Mouse (Mus musculus) kidney, adult 2 months (tissue): Measurements from ENCODE around the gene Arl10. TPM values are rescaled to one million over a fixed set of nuclear protein-coding genes. Genes with fewer than 3 reads are reported as not detected.

ENCODE experiments used
- DNase-seq: peaks from one replicate; pipeline ENCODE4 v3.0.0; 2021
- H3K27ac ChIP-seq: fragments of 200-500 bp; 2 replicates; pipeline ENCODE4 v1.5.1; 2012; ENCODE audit warnings: low read depth, low read length, control low read depth, inconsistent platforms; ENCODE audit not compliant: insufficient read depth
- H3K27me3 ChIP-seq: fragments of 200-500 bp; replicated peaks from 2 replicates; pipeline ENCODE4 v1.6.1; 2012; ENCODE audit warnings: mild to moderate bottlenecking, moderate library complexity, low read length, inconsistent platforms; ENCODE audit not compliant: control insufficient read depth, insufficient read depth
- H3K36me3 ChIP-seq: fragments of 200-500 bp; 2 replicates; pipeline ENCODE4 v1.6.1; 2012; ENCODE audit warnings: mild to moderate bottlenecking, moderate library complexity, low read length, inconsistent platforms; ENCODE audit not compliant: control insufficient read depth, insufficient read depth
- H3K4me1 ChIP-seq: fragments of 200-500 bp; 2 replicates; pipeline ENCODE4 v1.6.1; 2011; ENCODE audit warnings: low read length; ENCODE audit not compliant: control insufficient read depth, insufficient read depth
- H3K4me3 ChIP-seq: fragments of 200-500 bp; 2 replicates; pipeline ENCODE4 v1.5.1; 2011; ENCODE audit warnings: mild to moderate bottlenecking, low read depth, low read length, control low read depth; ENCODE audit not compliant: insufficient read depth
- CTCF ChIP-seq: fragments of 200-500 bp; conservative IDR thresholded peaks from 2 replicates; pipeline ENCODE4 v1.5.1; 2011; ENCODE audit warnings: low read depth, mild to moderate bottlenecking, control low read depth, low read length, moderate library complexity, mixed read lengths; ENCODE audit not compliant: insufficient read depth, insufficient read length
- POLR2A ChIP-seq: fragments of 200-500 bp; IDR thresholded peaks from one replicate; pipeline ENCODE4 v1.6.1; 2011; ENCODE audit warnings: low read depth, low read length, control low read depth
- WGBS: fragments of 180-500 bp; shearing (Covaris S2); methylation state at CpG from one replicate; pipeline ENCODE4 v1.1.7; 2018; 5-methylcytosine and 5-hydroxymethylcytosine counted together
- polyA plus RNA-seq: library from polyadenylated mRNA; depleted of rRNA; stranded (reverse); fragments of >200 nt; gene quantifications from 2 replicates; pipeline ENCODE4 v1.2.3, GENCODE M21; 2012

The Arl10 gene
- polyA plus RNA-seq, 1 experiment, result 20.1 TPM

DNA sequence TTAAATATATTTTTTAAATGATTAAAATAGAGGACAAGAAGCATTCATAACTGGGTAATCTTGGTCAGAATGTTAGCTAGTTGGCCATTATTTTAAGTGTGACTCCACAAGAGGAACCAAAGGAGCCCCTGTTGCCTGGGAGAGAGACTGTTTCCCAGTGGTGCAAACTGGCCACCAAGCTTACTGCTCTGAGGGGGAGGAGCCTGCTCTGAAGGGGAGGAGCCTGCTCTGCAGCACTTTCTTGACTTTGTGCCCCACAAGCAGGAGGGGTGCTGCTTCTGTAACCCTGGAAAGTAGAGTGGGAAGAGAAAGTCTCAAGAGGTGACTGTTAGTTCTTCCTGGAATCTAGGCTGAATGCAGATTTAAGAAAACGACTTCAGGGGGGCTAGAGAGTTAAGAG lies 5.5 kb upstream of the Arl10 start:
- Histone ChIP-seq H3K4me3 (no peak overlapping the region), H3K36me3 (no peaks in the 10 kb centered on the region), H3K27ac (no peak overlapping the region), H3K27me3 (no peaks in the 10 kb centered on the region), H3K4me1 (peaks cover 10% of the 10 kb centered on the region)
- DNase-seq, result no peak
- TF ChIP-seq POLR2A (no peak), CTCF (no peak)
- WGBS, result 74% methylated on average over 1 of the region's 1 CpGs

GRCm38 (mm10) chr13:54570736-54571135 lies 4.1 kb upstream of the Arl10 start:
- Histone ChIP-seq H3K4me3 (no peak overlapping the region), H3K36me3 (no peaks in the 10 kb centered on the region), H3K27me3 (no peaks in the 10 kb centered on the region), H3K27ac (no peak overlapping the region), H3K4me1 (peaks cover 17% of the 10 kb centered on the region)
- DNase-seq, result no peak
- WGBS, result 80% methylated on average over 4 of the region's 4 CpGs
- TF ChIP-seq POLR2A (no peak), CTCF (no peak)

DNA sequence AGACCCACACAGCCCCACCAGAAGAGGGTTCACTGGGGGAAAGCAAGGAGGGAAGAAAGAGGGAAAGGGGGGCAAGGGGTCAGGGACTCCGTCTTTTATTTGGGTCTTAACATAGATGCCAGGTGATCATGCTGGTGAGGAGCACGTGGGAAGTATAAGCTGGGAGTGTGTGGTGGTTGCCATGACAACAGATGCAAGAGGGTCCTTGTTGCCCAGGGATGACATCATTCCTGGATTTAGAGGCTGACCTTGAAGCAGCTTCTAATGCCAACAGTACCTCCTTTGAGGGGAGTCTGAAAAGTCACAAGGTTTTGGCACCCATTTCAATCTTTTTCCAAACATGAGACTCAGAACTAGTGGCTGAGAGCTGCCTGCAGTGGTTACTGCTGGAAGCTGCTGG lies 3.2 kb upstream of the Arl10 start:
- no peak for DNase-seq
- no peak for TF ChIP-seq POLR2A
- no peak for TF ChIP-seq CTCF
- H3K27me3 ChIP-seq, result no peaks in the 10 kb centered on the region
- 62% methylated on average over 2 of the region's 2 CpGs for WGBS
- H3K36me3 ChIP-seq, result no peaks in the 10 kb centered on the region
- peaks cover 16% of the 10 kb centered on the region for H3K4me1 ChIP-seq
- no peak overlapping the region for H3K27ac ChIP-seq
- no peak overlapping the region for H3K4me3 ChIP-seq

- 87% methylated on average over 4 of the region's 4 CpGs for WGBS
- no peak for DNase-seq
Observed at GRCm38 (mm10) chr13:54572621-54573020, 2.2 kb upstream of the Arl10 start.

DNA sequence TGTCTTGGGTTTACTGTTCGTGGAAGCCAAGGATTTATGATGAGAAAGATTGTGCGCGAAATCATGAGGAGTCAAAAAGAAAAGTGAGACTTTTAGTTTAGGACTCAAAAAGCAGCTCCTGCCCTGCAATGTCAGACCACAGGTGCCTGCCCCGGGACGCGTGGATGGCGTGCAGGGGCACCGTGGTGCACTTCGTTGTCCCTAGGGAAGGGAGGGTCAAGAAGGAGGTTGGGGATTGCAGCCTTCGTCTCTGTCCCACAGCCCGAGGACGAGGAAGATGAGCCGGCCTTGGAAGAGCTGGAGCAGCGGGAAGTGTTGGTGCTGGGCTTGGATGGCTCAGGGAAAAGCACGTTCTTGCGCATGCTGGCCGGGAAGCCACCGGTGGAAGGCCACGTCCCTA lies 674 bp downstream of the Arl10 start:
- DNase-seq, result no peak
- 5% methylated on average over 19 of the region's 19 CpGs for WGBS
- Histone ChIP-seq H3K4me3 (peak overlapping the region; percentile 80), H3K4me1 (peaks cover 10% of the 10 kb centered on the region; the same call in 1 of the 2 replicates), H3K27me3 (no peaks in the 10 kb centered on the region), H3K27ac (peak overlapping the region; percentile 81), H3K36me3 (no peaks in the 10 kb centered on the region)
- TF ChIP-seq CTCF, result no peak
- no peak for TF ChIP-seq POLR2A

More at GRCm38 (mm10) chr13:54572621-54573020, 2.2 kb upstream of the Arl10 start:
- Histone ChIP-seq H3K4me3 (no peak overlapping the region), H3K36me3 (no peaks in the 10 kb centered on the region), H3K4me1 (peaks cover 16% of the 10 kb centered on the region), H3K27ac (no peak overlapping the region), H3K27me3 (no peaks in the 10 kb centered on the region)
- TF ChIP-seq POLR2A (no peak), CTCF (no peak)

DNA sequence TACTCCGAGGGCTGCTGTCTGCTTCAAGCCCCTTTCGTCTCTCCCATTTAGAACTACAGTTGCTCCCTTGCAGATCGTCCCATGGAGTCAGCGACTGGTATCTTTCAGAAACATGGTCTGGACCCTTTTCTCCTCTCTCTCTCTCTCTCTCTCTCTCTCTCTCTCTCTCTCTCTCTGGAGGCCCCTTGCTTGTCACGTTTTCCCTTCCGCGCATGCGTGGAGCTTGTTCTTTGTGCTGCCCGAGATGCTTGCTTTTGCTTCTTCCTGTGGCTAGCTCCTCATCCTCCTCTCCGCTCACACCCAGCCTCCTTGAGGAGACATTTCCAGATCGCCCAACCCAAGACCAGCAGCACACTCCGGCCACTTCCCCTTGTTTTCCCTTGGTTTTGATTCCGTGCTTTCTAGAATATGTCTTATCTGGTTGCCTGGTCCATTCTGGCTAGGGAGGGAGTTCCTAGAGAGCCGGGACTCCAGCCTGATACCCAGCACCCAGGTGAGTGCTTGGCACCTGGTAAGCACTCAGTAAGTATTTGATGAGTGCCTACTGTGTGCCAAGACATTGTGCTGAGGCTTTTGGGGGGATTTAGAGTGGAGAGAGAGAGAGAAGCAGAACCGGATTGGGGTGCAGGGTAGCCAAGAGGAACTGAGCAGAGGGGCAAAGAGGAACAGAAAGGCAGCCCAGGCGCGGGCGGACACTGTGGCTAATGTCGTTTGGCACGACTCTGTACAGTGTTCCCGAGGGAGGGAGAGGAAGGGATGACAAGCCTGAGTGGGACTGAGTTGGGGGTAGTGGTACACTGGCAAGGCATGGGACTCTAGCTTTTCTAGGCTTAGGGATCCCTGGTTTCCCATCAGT lies 3.1 kb downstream of the Arl10 start:
- Histone ChIP-seq H3K36me3 (no peaks in the 10 kb centered on the region), H3K4me3 (no peak overlapping the region), H3K27ac (no peak overlapping the region), H3K27me3 (no peaks in the 10 kb centered on the region), H3K4me1 (peaks cover 16% of the 10 kb centered on the region; the same call in 1 of the 2 replicates)
- TF ChIP-seq CTCF (no peak), POLR2A (no peak)
- 86% methylated on average over 21 of the region's 21 CpGs for WGBS
- no peak for DNase-seq

DNA sequence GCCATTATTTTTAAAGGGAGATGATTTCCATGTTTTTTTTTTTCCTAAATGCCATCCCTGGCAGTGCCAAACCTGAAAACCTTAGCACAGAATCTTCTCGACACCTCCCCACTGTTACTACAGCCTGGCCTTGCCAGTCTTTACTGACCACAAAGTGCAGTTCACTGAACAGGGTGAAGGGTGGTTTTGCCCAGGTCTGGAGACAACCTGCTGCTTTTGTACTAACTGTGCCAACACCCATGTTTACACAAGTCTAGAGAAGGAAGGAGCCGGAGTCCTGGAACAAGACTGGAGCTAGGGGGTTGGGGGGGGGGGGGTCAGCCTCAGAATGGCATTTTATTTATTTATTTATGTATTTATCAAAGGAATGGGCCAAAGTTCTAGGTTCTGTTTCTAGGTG lies 6.6 kb downstream of the Arl10 start:
- Histone ChIP-seq H3K36me3 (no peaks in the 10 kb centered on the region), H3K27ac (0 out of 2 replicates have a peak overlapping the region, but pooled peaks have one; percentile 1), H3K4me1 (peaks cover 7% of the 10 kb centered on the region; the same call in 1 of the 2 replicates), H3K4me3 (no peak overlapping the region), H3K27me3 (no peaks in the 10 kb centered on the region)
- TF ChIP-seq POLR2A, result no peak
- 29% methylated on average over 2 of the region's 2 CpGs for WGBS
- peak; percentile 51 for DNase-seq
